Mouse (Mus musculus) MEL (cell line): Measurements from ENCODE around the gene Bpifb3. TPM values are rescaled to one million over a fixed set of nuclear protein-coding genes. Genes with fewer than 3 reads are reported as not detected.

ENCODE experiments used
- DNase-seq: peaks from one replicate; pipeline ENCODE4 v3.0.0; 2011; ENCODE audit warnings: low read depth, low spot score
- H3K27ac ChIP-seq: 2 replicates; pipeline ENCODE4 v1.5.1; 2012; ENCODE audit warnings: low read depth, mild to moderate bottlenecking, control low read depth, low read length, moderate library complexity; ENCODE audit not compliant: control insufficient read depth
- H3K27me3 ChIP-seq, 2 experiments: fragments of 150-350 bp in 1 of 2; sonication (generic) in 1 of 2; 2 replicates each; pipeline ENCODE4 v1.6.1; 2012; ENCODE audit warnings: low read length in 2 of 2, mild to moderate bottlenecking in 2 of 2, improper control_type of control experiment in 1 of 2, moderate library complexity in 1 of 2; ENCODE audit not compliant: insufficient read depth in 2 of 2, control insufficient read depth in 1 of 2
- H3K36me3 ChIP-seq, 2 experiments: 2 replicates each; pipeline ENCODE4 v1.6.1; 2012 to 2014; ENCODE audit warnings: low read length in 2 of 2, improper control_type of control experiment in 1 of 2, inconsistent platforms in 1 of 2, mild to moderate bottlenecking in 1 of 2; ENCODE audit not compliant: insufficient read depth in 2 of 2, control insufficient read depth in 1 of 2
- H3K4me1 ChIP-seq, 2 experiments: fragments of 150-350 bp in 1 of 2; sonication (generic) in 1 of 2; 2 replicates each; pipeline ENCODE4 v1.6.1; 2012; ENCODE audit warnings: low read length in 2 of 2, improper control_type of control experiment in 1 of 2, mild to moderate bottlenecking in 1 of 2; ENCODE audit not compliant: insufficient read depth in 2 of 2, control insufficient read depth in 1 of 2
- H3K4me3 ChIP-seq, 2 experiments: fragments of 150-350 bp in 1 of 2; sonication (generic) in 1 of 2; 2 replicates each; pipeline ENCODE4 v1.5.1; 2012; ENCODE audit warnings: low read depth in 2 of 2, low read length in 2 of 2, mild to moderate bottlenecking in 2 of 2, moderate library complexity in 2 of 2, control low read depth in 1 of 2, improper control_type of control experiment in 1 of 2; ENCODE audit not compliant: control insufficient read depth in 1 of 2, insufficient read depth in 1 of 2
- H3K79me2 ChIP-seq: 2 replicates; pipeline ENCODE4 v1.6.1; 2012; ENCODE audit warnings: mild to moderate bottlenecking, low read length, moderate library complexity; ENCODE audit not compliant: control insufficient read depth, poor library complexity, insufficient read depth
- H3K9ac ChIP-seq: 2 replicates; pipeline ENCODE4 v1.6.1; 2012; ENCODE audit warnings: low read depth, mild to moderate bottlenecking, control low read depth, low read length, moderate library complexity; ENCODE audit not compliant: control insufficient read depth, poor library complexity, severe bottlenecking
- H3K9me3 ChIP-seq: fragments of 150-350 bp; sonication (generic); replicated peaks from 2 replicates; pipeline ENCODE4 v1.6.1; 2012; ENCODE audit warnings: mild to moderate bottlenecking, low read length, improper control_type of control experiment, moderate library complexity; ENCODE audit not compliant: insufficient read depth
- CHD1 ChIP-seq: IDR thresholded peaks from 2 replicates; pipeline ENCODE4 v1.6.1; 2012; ENCODE audit warnings: low read depth, mild to moderate bottlenecking, inconsistent platforms, low read length, improper control_type of control experiment
- CHD2 ChIP-seq: IDR thresholded peaks from 2 replicates; pipeline ENCODE4 v1.6.1; 2011; ENCODE audit warnings: low read length, improper control_type of control experiment
- CTCF ChIP-seq, 3 experiments: IDR thresholded peaks in 2 of 3; conservative IDR thresholded peaks in 1 of 3; 2 replicates each; pipeline ENCODE4 v1.5.1; 2011 to 2012; ENCODE audit warnings: low read length in 3 of 3, low read depth in 2 of 3, mild to moderate bottlenecking in 2 of 3, improper control_type of control experiment in 1 of 3, inconsistent platforms in 1 of 3, mixed read lengths in 1 of 3, moderate library complexity in 1 of 3; ENCODE audit not compliant: control insufficient read depth in 1 of 3, insufficient read depth in 1 of 3, poor library complexity in 1 of 3, severe bottlenecking in 1 of 3
- ELF1 ChIP-seq: IDR thresholded peaks from 2 replicates; pipeline ENCODE4 v1.6.1; 2014; ENCODE audit warnings: low read depth, mild to moderate bottlenecking, inconsistent platforms, low read length, improper control_type of control experiment, moderate library complexity
- GABPA ChIP-seq: IDR thresholded peaks from 2 replicates; pipeline ENCODE4 v1.6.1; 2012; ENCODE audit warnings: low read depth, mild to moderate bottlenecking, inconsistent platforms, low read length, improper control_type of control experiment, moderate library complexity
- GATA1 ChIP-seq: IDR thresholded peaks from 2 replicates; pipeline ENCODE4 v1.6.1; 2011; ENCODE audit warnings: low read depth, low read length, improper control_type of control experiment
- JUND ChIP-seq: IDR thresholded peaks from 2 replicates; pipeline ENCODE4 v1.6.1; 2011; ENCODE audit warnings: low read depth, mild to moderate bottlenecking, improper control_type of control experiment, low read length
- MAFK ChIP-seq: IDR thresholded peaks from 2 replicates; pipeline ENCODE4 v1.6.1; 2011; ENCODE audit warnings: low read depth, mild to moderate bottlenecking, low read length, improper control_type of control experiment, borderline replicate concordance
- MAZ ChIP-seq: IDR thresholded peaks from 2 replicates; pipeline ENCODE4 v1.6.1; 2012; ENCODE audit warnings: low read depth, mild to moderate bottlenecking, inconsistent platforms, low read length, improper control_type of control experiment
- MEF2A ChIP-seq: IDR thresholded peaks from 2 replicates; pipeline ENCODE4 v1.6.1; 2014; ENCODE audit warnings: low read depth, mild to moderate bottlenecking, inconsistent platforms, low read length, improper control_type of control experiment; ENCODE audit not compliant: poor library complexity, insufficient replicate concordance, severe bottlenecking; ENCODE audit errors: extremely low read depth
- MXI1 ChIP-seq: IDR thresholded peaks from 2 replicates; pipeline ENCODE4 v1.6.1; 2011; ENCODE audit warnings: mild to moderate bottlenecking, low read depth, low read length, improper control_type of control experiment
- NRF1 ChIP-seq: IDR thresholded peaks from 2 replicates; pipeline ENCODE4 v1.6.1; 2014; ENCODE audit warnings: low read depth, mild to moderate bottlenecking, inconsistent platforms, low read length, improper control_type of control experiment, moderate library complexity; ENCODE audit not compliant: poor library complexity, insufficient read depth, severe bottlenecking
- POLR2AphosphoS2 ChIP-seq: IDR thresholded peaks from 2 replicates; pipeline ENCODE4 v1.6.1; 2011; ENCODE audit warnings: low read length, improper control_type of control experiment
- POLR2AphosphoS5 ChIP-seq: IDR thresholded peaks from 2 replicates; pipeline ENCODE4 v1.6.1; 2012; ENCODE audit warnings: low read depth, borderline replicate concordance, mild to moderate bottlenecking, inconsistent platforms, low read length, moderate library complexity, mixed read lengths
- RCOR1 ChIP-seq: IDR thresholded peaks from 2 replicates; pipeline ENCODE4 v1.6.1; 2012; ENCODE audit warnings: low read depth, mild to moderate bottlenecking, inconsistent platforms, low read length, improper control_type of control experiment
- USF1 ChIP-seq: IDR thresholded peaks from 2 replicates; pipeline ENCODE4 v1.6.1; 2014; ENCODE audit warnings: low read depth, mild to moderate bottlenecking, inconsistent platforms, low read length, improper control_type of control experiment, moderate library complexity
- ZKSCAN1 ChIP-seq: IDR thresholded peaks from 2 replicates; pipeline ENCODE4 v1.6.1; 2012; ENCODE audit warnings: low read depth, mild to moderate bottlenecking, inconsistent platforms, low read length, improper control_type of control experiment, moderate library complexity
- polyA plus RNA-seq, 2 experiments: library from polyadenylated mRNA; stranded (reverse) in 1 of 2; unstranded in 1 of 2; fragments of >175 nt in 1 of 2; fragments of >200 nt in 1 of 2; gene quantifications; 2 replicates each; pipeline versions ENCODE4 v1.2.1 to v1.2.4; 2012; ENCODE audit warnings: low replicate concordance in 2 of 2, low read depth in 1 of 2; ENCODE audit not compliant: insufficient read length in 2 of 2, insufficient read depth in 1 of 2, missing spikeins in 1 of 2
- total RNA-seq: library from RNA; depleted of rRNA; stranded (reverse); fragments of 300-350 nt; gene quantifications from 2 replicates; pipeline ENCODE4 v1.2.3, GENCODE M21; 2012

The Bpifb3 gene
- total and polyA plus RNA-seq, 3 experiments, result not detected

GRCm38 (mm10) chr2:153914151-153914550, 3.9 kb upstream of the Bpifb3 start:
- Histone ChIP-seq H3K4me3 (no peak overlapping the region), H3K9me3 (no peaks in the 10 kb centered on the region), H3K27ac (no peak overlapping the region)
- TF ChIP-seq CHD1, result no peak
- no peak for TF ChIP-seq GABPA
- TF ChIP-seq POLR2AphosphoS5, result no peak
- TF ChIP-seq MEF2A, result no peak
- no peak for TF ChIP-seq CTCF (IDR thresholded peaks at IDR 0.05 in 2 of 3, conservative IDR thresholded peaks at IDR 0.05 in 1 of 3; ENCODE audit: control insufficient read depth in 1 of 3, insufficient read depth in 1 of 3, low read depth in 2 of 3, low read length in 3 of 3, poor library complexity in 1 of 3, severe bottlenecking in 1 of 3)
- no peak for TF ChIP-seq ELF1
- no peak for TF ChIP-seq ZKSCAN1
- no peak for TF ChIP-seq POLR2AphosphoS2
- no peak for TF ChIP-seq CHD2
- no peak for TF ChIP-seq MAZ
- no peak for TF ChIP-seq GATA1
- TF ChIP-seq MAFK, result no peak
- TF ChIP-seq, all 39 proteins: peak for 0
- DNase-seq, result no peak
- Histone ChIP-seq H3K9ac (no peak overlapping the region), H3K36me3 (no peaks in the 10 kb centered on the region), H3K79me2 (no peaks in the 10 kb centered on the region), H3K27me3 (no peaks in the 10 kb centered on the region), H3K4me1 (no peaks in the 10 kb centered on the region)

DNA sequence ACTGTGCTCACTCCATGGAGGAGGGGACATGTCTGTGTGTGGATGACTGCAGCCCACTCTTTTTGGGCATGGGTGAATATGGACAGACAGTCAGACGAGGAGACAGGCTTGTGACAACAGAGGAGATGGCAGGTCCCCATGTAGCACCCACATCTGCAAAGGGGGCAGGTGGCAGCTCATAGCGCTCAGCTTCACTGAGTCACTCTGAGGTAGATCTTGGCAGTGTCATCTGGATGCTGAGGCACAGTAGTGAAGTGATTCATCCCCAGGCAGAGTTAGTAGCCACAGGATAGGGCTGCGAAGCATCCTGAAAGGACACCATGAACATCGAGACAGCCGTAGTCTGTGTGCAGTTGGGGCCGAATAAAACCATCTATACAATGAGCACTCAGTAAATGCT, 3.2 kb downstream of the Bpifb3 start:
- no peak overlapping the region for H3K27ac ChIP-seq
- no peaks in the 10 kb centered on the region for H3K27me3 ChIP-seq
- H3K4me3 ChIP-seq, result no peak overlapping the region
- H3K9me3 ChIP-seq, result no peaks in the 10 kb centered on the region
- no peaks in the 10 kb centered on the region for H3K36me3 ChIP-seq
- no peaks in the 10 kb centered on the region for H3K79me2 ChIP-seq
- H3K4me1 ChIP-seq, result no peaks in the 10 kb centered on the region
- no peak overlapping the region for H3K9ac ChIP-seq
- TF ChIP-seq MXI1, result no peak
- no peak for TF ChIP-seq JUND
- TF ChIP-seq MAFK, result no peak
- no peak for TF ChIP-seq USF1
- no peak for TF ChIP-seq RCOR1
- no peak for TF ChIP-seq NRF1
- DNase-seq, result no peak
